Mouse (Mus musculus) heart, postnatal 0 days (tissue): ENCODE measurements at regions not wholly inside any gene's neighbourhood (a gene's known extent, or its start where the extent isn't known, plus 50 kb on each side); places are given as distances from the start of the nearest gene placed in this dataset.

Experiments
- CTCF ChIP-seq: IDR thresholded peaks from 2 replicates; pipeline ENCODE4 v1.5.1; 2016; ENCODE audit warnings: antibody characterized with exemption, control low read depth, low read depth
- EP300 ChIP-seq: IDR thresholded peaks from 2 replicates; pipeline ENCODE4 v1.6.1; 2016; ENCODE audit warnings: antibody characterized with exemption, low read depth

GRCm38 (mm10) chr15:93910981-93911431, 315.3 kb upstream of the Prickle1 start:
- no peak for TF ChIP-seq EP300
- TF ChIP-seq CTCF, result no peak
